Mouse (Mus musculus) midbrain, postnatal 0 days (tissue): ENCODE data around the gene Scn10a. TPM values are rescaled to one million over a fixed set of nuclear protein-coding genes. Genes with fewer than 3 reads are reported as not detected.

Experiments
- ATAC-seq: fragments of 200-750 bp; cut with Nextera tagmentation; 2 replicates; pipeline ENCODE4 v1.8.0; 2017; ENCODE audit warnings: moderate number of reproducible peaks, mild to moderate bottlenecking, moderate TSS enrichment, moderate library complexity; ENCODE audit not compliant: low FRiP score
- DNase-seq: peaks from one replicate; pipeline ENCODE4 v3.0.0-alpha.2; 2015; ENCODE audit warnings: low spot score
- H3K27ac ChIP-seq: fragments of 300-500 bp; sonication (generic); 2 replicates; pipeline ENCODE4 v1.5.1; 2014; ENCODE audit warnings: low read depth, mild to moderate bottlenecking, low read length, mixed read lengths
- H3K27me3 ChIP-seq: fragments of 300-500 bp; sonication (generic); 2 replicates; pipeline ENCODE4 v1.6.1; 2014; ENCODE audit warnings: low read length, control low read depth, mixed read lengths; ENCODE audit not compliant: insufficient read depth
- H3K36me3 ChIP-seq: fragments of 300-500 bp; sonication (generic); 2 replicates; pipeline ENCODE4 v1.6.1; 2014; ENCODE audit warnings: low read length, control low read depth, mixed read lengths; ENCODE audit not compliant: insufficient read depth
- H3K4me1 ChIP-seq: fragments of 300-500 bp; sonication (generic); 2 replicates; pipeline ENCODE4 v1.6.1; 2014; ENCODE audit warnings: mild to moderate bottlenecking, control low read depth, antibody characterized with exemption, low read length, mixed read lengths; ENCODE audit not compliant: insufficient read depth
- H3K4me2 ChIP-seq: fragments of 300-500 bp; sonication (generic); 2 replicates; pipeline ENCODE4 v1.6.1; 2014; ENCODE audit warnings: low read depth, mild to moderate bottlenecking, low read length, mixed read lengths; ENCODE audit not compliant: poor library complexity, severe bottlenecking
- H3K4me3 ChIP-seq: fragments of 300-500 bp; sonication (generic); 2 replicates; pipeline ENCODE4 v1.5.1; 2014; ENCODE audit warnings: low read depth, mild to moderate bottlenecking, low read length, moderate library complexity
- H3K9ac ChIP-seq: fragments of 300-500 bp; sonication (generic); replicated peaks from 2 replicates; pipeline ENCODE4 v1.6.1; 2014; ENCODE audit warnings: mild to moderate bottlenecking, low read length, moderate library complexity, mixed read lengths; ENCODE audit not compliant: poor library complexity, severe bottlenecking
- H3K9me3 ChIP-seq: fragments of 300-500 bp; sonication (generic); 2 replicates; pipeline ENCODE4 v1.6.1; 2016; ENCODE audit warnings: low read length, control low read depth
- CTCF ChIP-seq: IDR thresholded peaks from 2 replicates; pipeline ENCODE4 v1.5.1; 2016; ENCODE audit warnings: antibody characterized with exemption, mild to moderate bottlenecking
- WGBS: fragments of 180-500 bp; shearing (Covaris S2); extraction: QIAGEN DNeasy Blood & Tissue Kit; methylation state at CpG from one replicate; pipeline ENCODE4 v1.1.7; 2014; 5-methylcytosine and 5-hydroxymethylcytosine counted together
- polyA plus RNA-seq: library from polyadenylated mRNA; unstranded; fragments of >200 nt; fragmentation: Nextera tagmentation; extraction: Ambion mirVana; gene quantifications from 2 replicates; pipeline ENCODE4 v1.2.1, GENCODE M21; 2015
- total RNA-seq: library from RNA; depleted of rRNA; stranded (reverse); fragments of >200 nt; gene quantifications from 2 replicates; pipeline ENCODE4 v1.2.3, GENCODE M21; 2014

Scn10a gene
- total and polyA plus RNA-seq, 2 experiments from 2014 or later, result not detected

DNA sequence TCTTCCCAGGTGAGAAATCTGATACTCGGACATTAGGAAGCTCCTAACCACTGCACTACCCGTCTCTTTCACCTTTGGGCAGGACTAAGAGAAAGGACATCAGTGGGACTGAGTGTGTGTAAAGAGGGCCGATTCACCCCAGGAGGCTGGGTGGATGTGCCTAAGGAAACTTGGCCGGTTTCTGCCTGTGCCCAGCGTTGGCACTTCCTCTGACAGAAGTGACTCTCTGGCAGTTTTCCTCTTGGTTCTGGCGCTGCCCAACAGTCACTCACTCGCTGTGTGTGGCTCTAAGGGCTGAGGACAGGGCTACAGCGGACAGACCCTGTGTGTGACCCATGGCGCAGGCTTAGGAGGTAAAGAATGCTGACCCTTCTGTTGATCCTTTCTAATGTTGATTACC lies 148.5 kb downstream of the Scn10a start:
- Histone ChIP-seq H3K9ac (no peak overlapping the region), H3K4me1 (no peaks in the 10 kb centered on the region; the same call in 1 of the 2 replicates), H3K4me3 (no peak overlapping the region), H3K36me3 (no peaks in the 10 kb centered on the region), H3K27ac (no peak overlapping the region), H3K9me3 (no peaks in the 10 kb centered on the region), H3K27me3 (peaks cover 82% of the 10 kb centered on the region), H3K4me2 (no peak overlapping the region)
- DNase-seq, result peak; percentile 70
- 16% methylated on average over 9 of the region's 9 CpGs for WGBS
- ATAC-seq, result 0 out of 2 replicates have a peak, but pooled peaks have one; percentile 31
- TF ChIP-seq CTCF, result no peak

DNA sequence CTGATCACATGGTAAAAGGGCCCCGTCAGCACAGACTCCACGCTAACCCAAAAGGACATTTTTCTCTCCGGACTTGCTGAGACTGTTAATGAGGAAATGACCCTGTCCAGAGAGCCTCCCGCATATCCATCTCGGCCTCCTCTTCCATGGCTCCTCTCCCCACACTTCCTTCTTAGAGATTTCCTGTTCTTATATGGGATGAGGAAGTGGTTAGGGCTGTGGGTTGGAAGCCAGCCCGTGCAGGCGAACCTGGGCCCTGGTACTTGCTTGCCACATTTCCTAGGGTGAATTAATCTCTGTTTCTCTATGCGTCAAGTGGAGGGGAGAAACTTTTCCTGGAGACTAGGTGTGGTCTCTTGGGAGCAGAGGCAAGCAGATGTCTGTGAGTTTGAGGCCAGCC lies 150.4 kb downstream of the Scn10a start:
- Histone ChIP-seq H3K4me2 (no peak overlapping the region), H3K4me3 (no peak overlapping the region), H3K9me3 (no peaks in the 10 kb centered on the region), H3K9ac (no peak overlapping the region), H3K27me3 (peaks cover 74% of the 10 kb centered on the region), H3K27ac (no peak overlapping the region), H3K36me3 (no peaks in the 10 kb centered on the region), H3K4me1 (no peaks in the 10 kb centered on the region; the same call in 1 of the 2 replicates)
- DNase-seq (no peak), ATAC-seq (no peak)
- TF ChIP-seq CTCF, result no peak
- 86% methylated on average over 8 of the region's 8 CpGs for WGBS

DNA sequence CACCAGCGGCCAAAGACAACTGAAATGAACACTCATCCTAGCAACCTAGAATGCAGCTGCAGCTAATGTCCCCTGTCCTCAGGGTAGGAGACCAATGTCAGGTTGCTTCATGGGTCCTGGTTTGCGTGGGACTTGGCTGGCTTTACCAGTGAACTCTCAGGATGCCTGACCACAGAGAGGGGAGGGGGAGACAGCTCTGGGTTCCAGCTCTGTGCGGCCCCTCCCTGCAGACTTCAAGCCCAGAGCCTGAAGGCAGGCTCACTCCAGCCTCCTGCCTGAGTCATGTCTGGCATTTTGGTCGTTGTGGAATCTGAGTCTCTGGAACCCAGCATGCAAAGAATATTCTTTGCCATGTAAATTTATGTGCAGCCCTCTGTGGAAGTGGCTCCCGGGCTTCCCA lies 151.3 kb downstream of the Scn10a start:
- Histone ChIP-seq H3K9ac (no peak overlapping the region), H3K36me3 (no peaks in the 10 kb centered on the region), H3K4me1 (no peaks in the 10 kb centered on the region; the same call in 1 of the 2 replicates), H3K27me3 (peaks cover 74% of the 10 kb centered on the region), H3K4me3 (no peak overlapping the region), H3K9me3 (no peaks in the 10 kb centered on the region), H3K4me2 (no peak overlapping the region), H3K27ac (no peak overlapping the region)
- no peak for TF ChIP-seq CTCF
- 73% methylated on average over 5 of the region's 5 CpGs for WGBS
- DNase-seq (no peak), ATAC-seq (no peak)

DNA sequence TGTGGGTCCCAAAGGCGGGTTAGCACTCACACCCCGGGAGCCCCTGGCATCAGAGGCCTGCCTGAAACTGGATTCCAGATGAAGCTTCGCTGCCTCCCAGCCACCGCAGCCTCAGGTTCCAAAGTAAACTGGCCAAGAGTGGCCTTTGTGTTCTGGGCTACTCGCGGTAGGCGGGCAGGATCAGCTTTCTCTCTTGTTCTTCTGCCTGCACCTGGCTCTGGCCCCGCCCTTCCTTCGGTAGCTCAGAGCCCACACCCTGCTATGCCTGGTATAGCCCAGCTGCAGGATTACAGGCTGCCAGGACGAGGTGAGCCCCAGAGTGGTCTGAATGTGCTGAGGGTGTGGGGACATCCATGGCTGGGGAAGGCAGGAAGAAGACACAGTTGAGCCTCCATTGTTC lies 152.9 kb downstream of the Scn10a start:
- Histone ChIP-seq H3K27ac (no peak overlapping the region), H3K27me3 (peaks cover 81% of the 10 kb centered on the region), H3K4me2 (no peak overlapping the region), H3K4me3 (no peak overlapping the region), H3K36me3 (no peaks in the 10 kb centered on the region), H3K9me3 (no peaks in the 10 kb centered on the region), H3K9ac (no peak overlapping the region), H3K4me1 (no peaks in the 10 kb centered on the region; the same call in 1 of the 2 replicates)
- 7% methylated on average over 10 of the region's 10 CpGs for WGBS
- ATAC-seq (no peak), DNase-seq (no peak)
- no peak for TF ChIP-seq CTCF

DNA sequence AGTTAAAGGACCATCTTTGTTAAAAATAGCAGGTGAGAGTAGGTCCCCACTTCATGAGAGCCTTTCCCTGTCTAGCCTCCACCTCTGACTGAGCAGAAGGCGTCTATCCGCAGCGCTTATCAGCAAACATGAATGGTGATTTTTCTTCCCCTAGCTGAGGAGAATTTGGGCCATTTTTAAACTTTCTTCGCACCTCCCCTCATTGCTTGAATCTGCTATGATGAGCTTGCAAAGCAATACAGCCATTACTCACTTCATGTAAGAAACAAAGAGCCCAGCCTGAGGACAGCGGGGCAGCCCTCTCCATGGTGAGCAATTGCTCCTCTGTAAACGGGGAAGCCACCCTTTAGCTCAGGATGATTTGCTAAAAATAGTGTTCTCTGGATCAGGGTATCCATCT lies 154.3 kb downstream of the Scn10a start:
- 77% methylated on average over 6 of the region's 6 CpGs for WGBS
- DNase-seq, result no peak
- no peak for TF ChIP-seq CTCF
- H3K4me1 ChIP-seq, result no peaks in the 10 kb centered on the region
- peaks cover 71% of the 10 kb centered on the region for H3K27me3 ChIP-seq
- H3K36me3 ChIP-seq, result no peaks in the 10 kb centered on the region
- no peaks in the 10 kb centered on the region for H3K9me3 ChIP-seq
- no peak overlapping the region for H3K4me3 ChIP-seq
- no peak overlapping the region for H3K9ac ChIP-seq
- H3K4me2 ChIP-seq, result no peak overlapping the region
- no peak overlapping the region for H3K27ac ChIP-seq
- no peak for ATAC-seq

DNA sequence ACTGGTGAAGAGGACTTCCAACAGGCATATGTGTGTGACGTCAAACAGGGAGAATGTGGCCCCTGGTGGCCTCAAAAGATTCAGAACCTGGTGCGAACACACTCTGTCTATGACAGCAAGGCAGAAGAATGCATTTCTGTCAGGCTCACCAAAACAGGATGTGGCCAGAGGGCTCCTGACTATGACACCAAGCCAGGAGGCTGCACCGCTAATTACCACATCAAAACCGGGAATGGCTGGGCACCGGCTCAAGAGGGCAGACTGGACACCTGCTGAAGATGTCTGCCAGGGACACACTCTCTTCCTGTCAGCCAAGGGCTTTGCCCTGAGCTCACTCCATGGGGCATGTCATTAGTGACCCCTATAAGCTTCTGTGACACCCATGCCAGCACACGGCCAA lies 155.5 kb downstream of the Scn10a start:
- ATAC-seq, result no peak
- no peaks in the 10 kb centered on the region for H3K36me3 ChIP-seq
- 68% methylated on average over 6 of the region's 6 CpGs for WGBS
- no peak overlapping the region for H3K4me3 ChIP-seq
- no peaks in the 10 kb centered on the region for H3K4me1 ChIP-seq
- no peak for TF ChIP-seq CTCF
- H3K27me3 ChIP-seq, result peaks cover 66% of the 10 kb centered on the region
- H3K4me2 ChIP-seq, result no peak overlapping the region
- H3K9me3 ChIP-seq, result no peaks in the 10 kb centered on the region
- no peak overlapping the region for H3K9ac ChIP-seq
- no peak overlapping the region for H3K27ac ChIP-seq
- DNase-seq, result peak; percentile 8
